Mouse (Mus musculus): ENCODE measurements around the gene Inka1. TPM values are rescaled to one million over a fixed set of nuclear protein-coding genes. Genes with fewer than 3 reads are reported as not detected.

The Inka1 gene
- polyA plus RNA-seq, 1 experiment from 2014 or later = 112 TPM

DNA sequence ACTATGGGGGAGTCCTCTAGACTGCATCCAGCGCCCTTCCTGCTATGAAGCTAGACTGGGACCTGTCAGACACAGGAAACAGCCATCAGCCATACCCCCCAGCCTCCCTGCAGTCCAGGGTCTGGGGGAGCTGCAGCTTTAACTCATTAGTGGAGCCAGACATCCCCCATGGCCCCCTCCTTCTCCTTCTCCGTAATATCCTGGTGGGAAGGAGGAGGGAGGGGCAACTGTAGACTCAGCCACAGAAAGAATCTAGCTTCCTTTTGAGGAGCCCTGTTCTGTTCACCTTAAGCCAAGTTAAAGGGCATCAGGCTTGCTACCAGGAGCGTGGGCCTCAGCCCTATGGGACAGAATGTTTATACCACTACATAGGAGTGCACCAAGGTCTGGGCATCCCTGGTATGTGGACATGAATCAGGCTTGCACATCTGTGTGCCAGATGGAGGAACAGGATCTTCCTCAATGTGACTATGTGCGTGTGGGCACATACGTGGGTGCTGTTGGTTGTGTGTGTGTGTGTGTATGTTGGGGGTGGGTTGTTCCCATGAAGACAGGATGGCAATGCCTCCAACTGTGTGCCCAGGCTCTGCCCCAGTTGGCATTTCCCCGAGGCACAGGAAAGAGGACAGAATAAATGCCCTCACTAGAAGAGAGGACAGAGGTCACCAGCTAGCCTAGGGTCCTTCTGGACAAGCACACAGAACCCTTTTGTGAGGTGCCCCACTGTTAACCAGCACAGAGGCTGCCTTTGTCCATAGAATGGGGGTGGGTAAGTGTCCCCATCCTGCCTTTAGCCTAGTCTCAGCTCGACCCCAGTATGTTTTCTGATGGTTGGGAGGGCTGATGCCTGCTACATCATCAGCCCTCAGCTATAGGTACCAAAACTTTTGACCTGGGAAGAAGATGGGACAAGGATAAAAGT, 3.7 kb downstream of the Inka1 start:
- WGBS = 16% methylated on average over 7 of the region's 7 CpGs
- Histone ChIP-seq H3K27me3 (replicated peaks; ENCODE audit: low read depth, poor library complexity, severe bottlenecking) (peaks cover 12% of the 10 kb centered on the region; the same call in 1 of the 2 replicates), H3K36me3 (replicated peaks) (peaks cover 7% of the 10 kb centered on the region; the same call in 1 of the 2 replicates), H3K9me3 (no peaks in the 10 kb centered on the region), H3K4me3 (peak overlapping the region; percentile 81), H3K27ac (replicated peaks) (peak overlapping the region; percentile 95), H3K4me1 (peaks cover 88% of the 10 kb centered on the region)
- DNase-seq (ENCODE audit: low spot score) = peak; percentile 91

DNA sequence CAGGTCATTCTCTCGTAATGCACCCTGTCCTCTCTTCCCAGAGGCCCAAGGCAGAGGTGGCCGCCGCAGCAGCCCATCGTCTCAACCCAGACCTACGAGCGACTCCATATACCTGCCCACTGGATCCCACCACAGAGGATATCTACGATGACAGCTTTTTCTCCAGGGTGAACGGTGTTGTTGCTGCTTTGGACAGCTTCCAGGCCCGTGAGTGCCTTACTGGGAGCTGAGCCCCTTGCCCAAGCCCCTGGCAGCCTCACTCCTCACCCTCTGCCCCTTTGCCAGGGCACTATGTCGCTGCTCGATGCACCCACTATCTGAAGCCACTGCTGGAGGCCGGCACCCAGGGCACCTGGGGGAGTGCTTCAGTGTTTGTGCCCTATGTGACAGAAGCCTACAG, 6.9 kb downstream of the Inka1 start:
- Histone ChIP-seq H3K27me3 (replicated peaks; ENCODE audit: low read depth, poor library complexity, severe bottlenecking) (0 out of 2 replicates have a peak, but pooled peaks cover 2% of the 10 kb centered on the region), H3K4me1 (peaks cover 65% of the 10 kb centered on the region), H3K4me3 (no peak overlapping the region), H3K36me3 (replicated peaks) (no peaks in the 10 kb centered on the region; the same call in 1 of the 2 replicates), H3K27ac (replicated peaks) (peak overlapping the region; percentile 95), H3K9me3 (no peaks in the 10 kb centered on the region)
- 93% methylated on average over 12 of the region's 12 CpGs for WGBS
- no peak for DNase-seq (ENCODE audit: low spot score)

DNA sequence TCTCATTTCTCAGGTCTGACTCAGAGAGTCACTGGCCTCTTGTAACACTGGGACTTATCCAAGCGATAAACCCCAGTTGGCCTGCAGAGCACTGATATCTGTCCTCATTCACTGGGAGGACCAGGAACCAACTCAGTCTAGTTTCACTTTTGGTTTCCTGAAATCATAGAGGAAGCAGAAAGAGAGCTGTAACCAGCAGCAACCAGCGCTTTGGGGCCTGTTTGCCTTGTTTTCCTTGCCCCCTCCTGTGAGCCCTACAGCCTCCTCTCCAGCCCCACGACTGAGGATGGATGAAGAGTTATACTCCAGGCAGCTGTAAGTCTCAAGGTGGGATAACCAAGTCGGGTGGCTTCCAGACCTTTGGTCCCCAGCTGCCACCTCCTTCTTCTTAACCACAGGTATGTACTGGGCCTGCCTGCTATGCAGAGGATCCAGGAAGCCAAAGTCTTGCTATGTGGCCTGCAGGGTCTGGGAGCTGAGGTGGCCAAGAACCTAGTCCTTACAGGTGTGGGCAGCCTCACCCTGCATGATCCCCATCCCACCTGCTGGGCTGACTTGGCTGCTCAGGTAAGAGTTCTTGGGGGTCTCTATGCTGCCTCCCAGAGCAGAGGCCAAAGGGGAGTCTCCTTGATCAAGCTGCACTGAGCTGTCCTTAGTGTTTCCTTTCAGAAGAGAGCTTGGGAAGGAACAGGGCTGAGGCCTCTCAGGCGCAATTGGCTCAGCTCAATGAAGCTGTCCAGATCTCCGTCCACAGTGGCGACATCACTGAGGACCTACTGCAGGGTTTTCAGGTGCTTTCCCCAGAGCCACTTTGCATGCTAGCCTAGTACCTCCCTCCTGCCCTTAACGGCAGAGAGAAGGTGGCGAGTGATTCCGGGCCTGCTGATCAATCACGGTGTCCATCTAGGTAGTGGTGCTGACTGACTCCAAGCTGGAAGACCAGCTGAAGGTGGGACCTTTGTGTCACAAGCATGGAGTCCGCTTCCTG, 10.0 kb downstream of the Inka1 start, which contains the start of gene Uba7:
Gene Uba7 (plus strand): TSS at position 107 of the 988 bp plus-strand sequence.
- Histone ChIP-seq H3K9me3 (no peaks in the 10 kb centered on the region), H3K4me1 (peaks cover 36% of the 10 kb centered on the region), H3K27me3 (replicated peaks; ENCODE audit: low read depth, poor library complexity, severe bottlenecking) (no peaks in the 10 kb centered on the region), H3K36me3 (replicated peaks) (peaks cover 29% of the 10 kb centered on the region), H3K4me3 (peak within 1 kb of the TSS; percentile 34; the same call in 1 of the 2 replicates), H3K27ac (replicated peaks) (peak within 1 kb of the TSS; percentile 95)
- 73% methylated on average over 12 of the region's 12 CpGs for WGBS
- DNase-seq (ENCODE audit: low spot score) = no peak

DNA sequence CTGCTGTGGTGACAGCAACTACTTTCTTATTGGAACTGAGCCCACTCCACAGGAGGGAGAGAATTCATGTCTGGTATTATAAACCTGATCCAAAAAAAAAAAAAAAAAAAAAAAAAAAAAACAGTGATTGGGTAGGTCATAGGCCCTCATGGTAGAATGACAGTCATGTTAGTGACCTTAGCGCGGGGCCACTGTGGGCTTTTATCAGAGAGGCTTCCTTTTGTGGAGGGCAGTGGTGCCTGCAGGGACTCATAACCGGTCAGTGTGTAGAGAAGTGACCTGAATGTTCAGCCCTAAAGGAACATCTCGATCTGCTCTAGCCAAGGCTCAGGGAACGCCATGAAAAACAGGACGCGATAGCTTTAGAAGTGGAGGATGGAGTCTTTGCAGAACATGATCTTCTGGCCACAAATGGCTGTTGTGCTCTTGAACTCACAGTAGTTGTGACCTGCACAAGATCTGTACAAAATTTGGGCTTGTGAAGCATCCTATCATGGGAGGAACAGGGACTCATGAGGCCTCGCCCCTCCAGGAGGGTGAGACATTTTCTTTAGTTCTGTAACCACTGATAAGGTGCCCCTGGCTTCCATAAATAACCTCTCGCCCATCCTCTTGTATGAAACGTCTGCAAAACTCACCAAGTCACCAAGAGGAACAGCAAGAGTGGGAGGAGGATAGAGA, 11.0 kb downstream of the Inka1 start:
- no peaks in the 10 kb centered on the region for H3K9me3 ChIP-seq
- no peak for DNase-seq (ENCODE audit: low spot score)
- WGBS = 82% methylated on average over 10 of the region's 10 CpGs
- H3K4me3 ChIP-seq = no peak overlapping the region
- peaks cover 26% of the 10 kb centered on the region for H3K4me1 ChIP-seq
- H3K36me3 ChIP-seq (replicated peaks) = peaks cover 40% of the 10 kb centered on the region
- H3K27ac ChIP-seq (replicated peaks) = peak overlapping the region; percentile 35
- no peaks in the 10 kb centered on the region for H3K27me3 ChIP-seq (replicated peaks; ENCODE audit: low read depth, poor library complexity, severe bottlenecking)

DNA sequence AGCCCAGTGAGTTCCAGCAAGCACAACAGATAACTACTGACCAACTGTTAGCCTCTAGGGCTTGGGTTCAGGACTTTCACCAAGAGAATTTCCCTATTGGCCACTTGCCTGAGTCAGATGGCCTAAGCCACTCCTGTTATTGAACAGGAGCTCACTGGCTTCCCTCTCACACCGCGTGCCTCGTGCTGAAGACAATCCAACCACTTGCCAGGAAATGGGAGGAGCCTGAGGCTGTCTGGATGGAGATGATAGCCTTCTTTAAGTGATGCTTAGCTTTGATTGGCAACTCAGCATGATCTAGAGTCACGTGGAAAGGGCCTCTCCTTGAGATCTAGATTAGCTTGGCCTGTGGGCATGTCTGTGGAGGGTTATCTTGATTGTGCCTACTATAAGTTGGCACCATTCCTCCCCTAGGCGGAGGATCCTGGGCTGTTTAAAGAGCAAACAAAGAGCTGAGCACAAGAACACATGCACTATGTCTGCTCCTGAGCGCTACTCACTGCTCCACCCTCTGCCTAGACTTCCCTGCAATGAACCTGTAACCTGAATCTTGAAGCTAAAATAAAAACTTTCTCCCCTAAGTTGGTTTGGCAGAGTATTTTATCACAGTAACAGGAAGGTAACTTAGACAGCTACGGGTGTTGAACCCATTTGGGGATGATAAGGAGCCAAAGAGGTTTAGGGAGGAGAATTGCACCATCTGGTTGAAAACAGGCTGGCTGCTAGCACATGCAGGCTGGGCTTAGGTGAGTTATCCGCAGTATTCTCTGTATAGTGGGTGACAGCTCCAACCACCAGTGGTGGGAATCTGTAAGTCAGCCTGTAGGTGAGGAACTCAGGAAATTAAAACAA, 13.8 kb downstream of the Inka1 start:
- H3K36me3 ChIP-seq (replicated peaks) = peaks cover 66% of the 10 kb centered on the region
- H3K27me3 ChIP-seq (replicated peaks; ENCODE audit: low read depth, poor library complexity, severe bottlenecking) = no peaks in the 10 kb centered on the region
- no peak for DNase-seq (ENCODE audit: low spot score)
- H3K4me3 ChIP-seq = no peak overlapping the region
- whole genome bisulfite sequencing = 79% methylated on average over 8 of the region's 8 CpGs
- H3K4me1 ChIP-seq = peaks cover 9% of the 10 kb centered on the region
- H3K27ac ChIP-seq (replicated peaks) = no peak overlapping the region; the same call in 1 of the 2 replicates
- no peaks in the 10 kb centered on the region for H3K9me3 ChIP-seq

DNA sequence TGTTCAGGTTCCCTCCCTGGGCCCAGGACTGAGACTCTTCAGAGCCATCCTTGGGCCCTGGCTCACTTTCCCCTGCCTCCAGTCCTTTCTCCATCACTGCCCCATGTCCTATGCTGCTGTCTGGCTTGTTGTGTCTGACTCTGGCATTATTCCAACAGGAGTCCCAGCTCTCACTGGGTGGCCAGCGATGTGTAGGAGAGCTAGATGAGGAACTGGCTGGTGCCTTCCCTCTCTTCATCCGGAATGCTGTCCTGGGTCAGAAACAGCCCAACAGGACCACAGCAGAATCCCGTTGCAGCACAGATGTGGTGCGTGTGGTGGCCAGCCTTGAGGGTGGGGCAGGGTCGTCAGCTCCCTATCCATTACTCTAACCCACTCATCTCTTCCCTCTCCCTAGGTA, 15.4 kb downstream of the Inka1 start:
- no peaks in the 10 kb centered on the region for H3K27me3 ChIP-seq (replicated peaks; ENCODE audit: low read depth, poor library complexity, severe bottlenecking)
- no peaks in the 10 kb centered on the region for H3K9me3 ChIP-seq
- no peak overlapping the region for H3K27ac ChIP-seq (replicated peaks)
- peaks cover 82% of the 10 kb centered on the region for H3K36me3 ChIP-seq (replicated peaks)
- DNase-seq (ENCODE audit: low spot score) = no peak
- peaks cover 3% of the 10 kb centered on the region for H3K4me1 ChIP-seq
- no peak overlapping the region for H3K4me3 ChIP-seq
- 91% methylated on average over 5 of the region's 5 CpGs for WGBS

DNA sequence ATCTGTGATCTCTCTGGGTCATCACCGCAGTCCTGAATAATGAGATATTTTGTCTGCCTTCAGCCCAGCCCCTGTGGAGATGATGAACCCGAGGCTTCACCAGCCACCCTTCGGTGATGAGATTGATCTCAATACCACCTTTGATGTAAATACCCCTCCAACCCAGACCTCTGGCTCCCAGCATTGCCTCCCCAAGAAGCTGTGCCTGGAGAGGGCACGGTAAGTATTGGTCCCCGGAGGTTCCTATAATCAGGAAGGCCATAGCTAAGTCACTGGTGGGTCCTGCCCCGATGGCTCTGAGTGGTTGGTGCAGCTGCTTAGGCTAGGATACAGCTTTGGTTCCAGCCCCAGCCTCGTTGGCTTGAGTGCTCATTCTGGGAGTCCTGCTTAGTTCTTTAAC, 17.1 kb downstream of the Inka1 start:
- Histone ChIP-seq H3K36me3 (replicated peaks) (peaks cover 99% of the 10 kb centered on the region), H3K4me3 (no peak overlapping the region), H3K4me1 (0 out of 2 replicates have a peak, but pooled peaks cover 3% of the 10 kb centered on the region), H3K9me3 (no peaks in the 10 kb centered on the region), H3K27ac (replicated peaks) (no peak overlapping the region), H3K27me3 (replicated peaks; ENCODE audit: low read depth, poor library complexity, severe bottlenecking) (no peaks in the 10 kb centered on the region)
- no peak for DNase-seq (ENCODE audit: low spot score)
- WGBS = 93% methylated on average over 7 of the region's 7 CpGs

DNA sequence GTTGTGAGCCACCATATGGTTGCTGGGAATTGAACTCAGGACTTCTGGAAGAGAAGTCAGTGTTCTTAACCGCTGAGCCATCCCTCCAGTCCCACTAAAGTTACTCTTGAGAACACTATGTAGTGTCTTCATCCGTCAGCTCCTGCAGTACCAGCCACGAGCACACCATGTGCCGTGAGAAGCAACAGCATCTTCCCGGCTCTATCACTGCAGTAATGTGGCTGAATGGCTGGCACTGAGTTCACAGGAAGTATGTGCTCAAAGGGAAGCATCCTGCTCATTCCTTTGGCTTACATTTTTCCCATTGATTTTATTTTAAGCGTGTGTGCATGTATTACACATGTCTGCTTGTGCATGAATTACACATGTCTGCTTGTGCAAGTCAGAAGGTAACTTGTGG, 18.2 kb downstream of the Inka1 start:
- no peaks in the 10 kb centered on the region for H3K27me3 ChIP-seq (replicated peaks; ENCODE audit: low read depth, poor library complexity, severe bottlenecking)
- DNase-seq (ENCODE audit: low spot score) = no peak
- peaks cover 99% of the 10 kb centered on the region for H3K36me3 ChIP-seq (replicated peaks)
- no peak overlapping the region for H3K27ac ChIP-seq (replicated peaks)
- H3K9me3 ChIP-seq = no peaks in the 10 kb centered on the region
- H3K4me1 ChIP-seq = 0 out of 2 replicates have a peak, but pooled peaks cover 3% of the 10 kb centered on the region
- 83% methylated on average over 6 of the region's 6 CpGs for WGBS
- H3K4me3 ChIP-seq = no peak overlapping the region

DNA sequence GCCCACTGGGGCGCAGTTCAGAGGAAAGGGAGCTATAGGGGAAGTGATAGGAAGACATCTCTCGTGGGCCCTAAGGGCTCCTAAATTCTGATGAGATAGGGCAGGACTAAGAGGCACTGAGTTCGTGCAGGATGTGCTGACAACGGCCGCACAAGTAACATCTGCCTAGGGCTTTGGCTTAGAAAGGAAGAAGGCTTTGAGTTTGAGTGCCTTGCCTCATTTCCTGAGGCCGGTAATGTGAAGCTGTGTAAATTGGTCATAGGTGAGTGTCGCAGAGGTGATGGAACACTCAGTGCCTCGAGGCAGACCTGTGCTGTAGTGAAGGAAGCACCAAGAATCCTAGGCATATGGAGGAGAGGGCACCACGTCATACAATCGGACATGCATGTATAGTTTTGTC, 19.0 kb downstream of the Inka1 start:
- Histone ChIP-seq H3K4me1 (0 out of 2 replicates have a peak, but pooled peaks cover 3% of the 10 kb centered on the region), H3K4me3 (no peak overlapping the region), H3K9me3 (no peaks in the 10 kb centered on the region), H3K27me3 (replicated peaks; ENCODE audit: low read depth, poor library complexity, severe bottlenecking) (no peaks in the 10 kb centered on the region), H3K36me3 (replicated peaks) (peaks cover 99% of the 10 kb centered on the region), H3K27ac (replicated peaks) (no peak overlapping the region)
- no peak for DNase-seq (ENCODE audit: low spot score)
- 85% methylated on average over 10 of the region's 10 CpGs for WGBS

DNA sequence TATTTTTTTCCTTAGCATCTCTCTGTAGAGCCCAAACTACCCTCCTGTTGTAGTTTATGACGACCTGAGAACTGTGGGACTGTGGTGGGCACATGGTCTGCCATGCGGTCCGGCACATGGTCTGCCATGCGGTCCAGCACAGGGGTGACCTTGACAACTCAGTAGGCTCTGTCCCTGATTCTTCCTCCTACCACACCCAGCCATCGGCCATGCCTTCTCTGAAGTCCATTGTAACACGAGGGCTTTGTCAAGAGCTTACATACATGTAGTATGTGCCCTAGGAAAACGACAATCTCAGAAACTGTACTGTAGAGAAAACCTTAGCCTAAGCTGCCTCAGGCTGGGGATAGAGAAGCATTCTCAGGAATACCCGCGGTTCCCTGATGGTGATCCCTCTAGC, 21.0 kb downstream of the Inka1 start:
- H3K27me3 ChIP-seq (replicated peaks; ENCODE audit: low read depth, poor library complexity, severe bottlenecking) = no peaks in the 10 kb centered on the region
- DNase-seq (ENCODE audit: low spot score) = no peak
- no peak overlapping the region for H3K4me3 ChIP-seq
- no peak overlapping the region for H3K27ac ChIP-seq (replicated peaks)
- H3K9me3 ChIP-seq = no peaks in the 10 kb centered on the region
- peaks cover 99% of the 10 kb centered on the region for H3K36me3 ChIP-seq (replicated peaks)
- 92% methylated on average over 9 of the region's 9 CpGs for WGBS
- no peaks in the 10 kb centered on the region for H3K4me1 ChIP-seq

DNA sequence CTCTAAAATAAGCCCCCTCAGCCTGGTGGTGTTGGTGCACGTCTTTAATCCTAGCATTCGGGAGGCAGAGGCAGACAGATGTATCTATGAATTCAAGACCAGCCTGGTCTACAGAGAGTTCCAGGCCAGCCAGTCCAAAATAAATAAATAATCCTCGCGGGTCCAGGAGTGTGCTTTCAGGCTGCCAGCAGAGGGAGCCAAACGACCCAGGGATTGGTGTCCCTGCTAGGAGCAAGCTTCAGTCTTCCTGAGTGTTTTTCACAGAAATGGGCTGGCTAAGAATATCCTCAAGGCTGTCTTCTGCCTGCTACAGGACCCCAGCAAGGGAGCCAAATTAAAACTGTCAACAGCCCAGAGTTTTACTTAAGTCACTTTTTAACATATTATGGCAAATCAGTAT, 22.0 kb downstream of the Inka1 start:
- peak; percentile 88 for DNase-seq (ENCODE audit: low spot score)
- peak overlapping the region; percentile 21 for H3K27ac ChIP-seq (replicated peaks)
- H3K27me3 ChIP-seq (replicated peaks; ENCODE audit: low read depth, poor library complexity, severe bottlenecking) = no peaks in the 10 kb centered on the region
- H3K36me3 ChIP-seq (replicated peaks) = peaks cover 99% of the 10 kb centered on the region
- no peaks in the 10 kb centered on the region for H3K9me3 ChIP-seq
- H3K4me3 ChIP-seq = 0 out of 2 replicates have a peak overlapping the region, but pooled peaks have one; percentile 11
- 22% methylated on average over 5 of the region's 5 CpGs for whole genome bisulfite sequencing
- H3K4me1 ChIP-seq = 0 out of 2 replicates have a peak, but pooled peaks cover 3% of the 10 kb centered on the region

Measured in embryonic facial prominence, embryonic 10.5 days (tissue).